Mouse (Mus musculus): ENCODE measurements at regions not wholly inside any gene's neighbourhood (a gene's known extent, or its start where the extent isn't known, plus 50 kb on each side); places are given as distances from the start of the nearest gene placed in this dataset.

GRCm38 (mm10) chr5:68813306-68813705 is 528.2 kb downstream of the Kctd8 start:
- Histone ChIP-seq H3K4me1 (ENCODE audit: control insufficient read depth, insufficient read depth, low read length) (peaks cover 3% of the 10 kb centered on the region; the same call in 1 of the 2 replicates), H3K4me3 (replicated peaks; ENCODE audit: insufficient read depth, low read depth, low read length) (no peak overlapping the region), H3K27ac (ENCODE audit: insufficient read depth, low read length) (no peak overlapping the region), H3K27me3 (ENCODE audit: control insufficient read depth, insufficient read depth, low read length) (no peaks in the 10 kb centered on the region)
- WGBS, result 20% methylated on average over 3 of the region's 3 CpGs
- TF ChIP-seq CTCF (IDR thresholded peaks at IDR 0.05; ENCODE audit: borderline replicate concordance, insufficient read depth, low read depth, low read length), result no peak
- TF ChIP-seq POLR2A (IDR thresholded peaks at IDR 0.05; ENCODE audit: borderline replicate concordance, insufficient read depth, low read length), result no peak
- peak in 1 of 2 experiments; percentile 41 for DNase-seq

GRCm38 (mm10) chr5:68810017-68810416 is 531.5 kb downstream of the Kctd8 start:
- TF ChIP-seq POLR2A (IDR thresholded peaks at IDR 0.05; ENCODE audit: borderline replicate concordance, insufficient read depth, low read length) (no peak), CTCF (IDR thresholded peaks at IDR 0.05; ENCODE audit: borderline replicate concordance, insufficient read depth, low read depth, low read length) (no peak)
- H3K4me1 ChIP-seq (ENCODE audit: control insufficient read depth, insufficient read depth, low read length), result peaks cover 3% of the 10 kb centered on the region; the same call in 1 of the 2 replicates
- H3K4me3 ChIP-seq (replicated peaks; ENCODE audit: insufficient read depth, low read depth, low read length), result no peak overlapping the region
- no peaks in the 10 kb centered on the region for H3K27me3 ChIP-seq (ENCODE audit: control insufficient read depth, insufficient read depth, low read length)
- no peak overlapping the region for H3K27ac ChIP-seq (ENCODE audit: insufficient read depth, low read length)
- DNase-seq, result no peak
